8 mouse cellular contexts compared by ENCODE assay signal in genomic region chr11:58057455-58057854, GRCm38 (mm10). TPM values are rescaled to one million over a fixed set of nuclear protein-coding genes. Genes with fewer than 3 reads are reported as not detected.
DNase-seq lines count a peak whose midpoint lies in the region; ATAC-seq and TF ChIP-seq lines count a peak whose summit lies in the region.

No protein-coding gene starts in this region.

- H3K4me2 ChIP-seq in stomach, postnatal 0 days (replicated peaks; ENCODE audit: low read depth): no peak overlapping the region

- no peaks in the 10 kb centered on the region for H3K27me3 ChIP-seq in stomach, postnatal 0 days (ENCODE audit: control insufficient read depth, insufficient read depth, low read length)

- TF ChIP-seq CTCF in gastrocnemius, adult 2 months (IDR thresholded peaks at IDR 0.05): peak; percentile 91
- TF ChIP-seq CTCF in stomach, postnatal 0 days (IDR thresholded peaks at IDR 0.05; ENCODE audit: low read depth): peak; percentile 89

- H3K27ac ChIP-seq in gastrocnemius, adult 2 months: no peak overlapping the region
- no peak overlapping the region for H3K27ac ChIP-seq in stomach, postnatal 0 days (replicated peaks)

- intact Hi-C loops in gastrocnemius, adult 2 months (cut with DNase I): loop anchor here (1.0 kb wide), 1 partner anchor 106 kb away; no protein-coding TSS in a partner anchor

- peak; percentile 50 for DNase-seq in gastrocnemius, adult 2 months
- no peak for DNase-seq in gastrocnemius, postnatal 25 days
- peak; percentile 28 for DNase-seq in urinary bladder, postnatal 25 days (ENCODE audit: low spot score)
- no peak for DNase-seq in urinary bladder, postnatal 10 days (ENCODE audit: low spot score)
- peak; percentile 20 for DNase-seq in lung, postnatal 25 days (ENCODE audit: low spot score)
- peak; percentile 46 for DNase-seq in stomach, postnatal 0 days (ENCODE audit: low spot score)

- peaks cover 34% of the 10 kb centered on the region for H3K36me3 ChIP-seq in stomach, postnatal 0 days (ENCODE audit: control insufficient read depth, insufficient read depth, low read length)

- H3K9me3 ChIP-seq in stomach, postnatal 0 days (ENCODE audit: control insufficient read depth, low read length): no peaks in the 10 kb centered on the region

- no peak overlapping the region for H3K9ac ChIP-seq in stomach, postnatal 0 days (ENCODE audit: low read length)

- H3K4me3 ChIP-seq in gastrocnemius, adult 2 months: no peak overlapping the region
- no peak overlapping the region for H3K4me3 ChIP-seq in stomach, postnatal 0 days (ENCODE audit: low read depth, low read length)

- peak; percentile 79 for ATAC-seq in common myeloid progenitor, adult 5-6 weeks (replicated peaks; ENCODE audit: low read depth, poor library complexity, severe bottlenecking)
- ATAC-seq in inflammation-experienced regulatory T-cells, adult 6 months: peak; percentile 61
- no peak for ATAC-seq in stomach, postnatal 0 days (ENCODE audit: low FRiP score, low TSS enrichment)

- no peak for TF ChIP-seq EP300 in stomach, postnatal 0 days (optimal IDR thresholded peaks at IDR 0.05)

- H3K4me1 ChIP-seq in stomach, postnatal 0 days (replicated peaks; ENCODE audit: control insufficient read depth, insufficient read depth): no peaks in the 10 kb centered on the region

- WGBS in stomach, postnatal 0 days: 41% methylated on average over 6 of the region's 6 CpGs

RNA-seq across cellular contexts. Expression of gene Gm12248, which starts 35.5 kb away (rescaled TPM):
- not detected for total RNA-seq in gastrocnemius, adult 2 months (2021)
- total RNA-seq in gastrocnemius, postnatal 25 days (2021): not detected
- not detected in 2 replicates for total RNA-seq in common myeloid progenitor, adult 5-6 weeks (2017)
- under 1 TPM in 1 of 3 experiments, not detected in 2; 0.62 TPM for polyA plus RNA-seq in inflammation-experienced regulatory T-cells, adult 6 months (2017; shearing (Covaris generic))
- not detected in 2 replicates for polyA plus RNA-seq in stomach, postnatal 0 days (2015; fragmentation: Nextera tagmentation; extraction: Ambion mirVana)

RNA-seq across cellular contexts. Expression of gene Cnot8, which starts 46.5 kb away (rescaled TPM):
- 10 to 100 TPM; 28.4 to 38.0 TPM for total RNA-seq in gastrocnemius, adult 2 months (2021)
- total RNA-seq in gastrocnemius, postnatal 25 days (2021): 10 to 100 TPM; 28.5 to 30.6 TPM
- total RNA-seq in common myeloid progenitor, adult 5-6 weeks (2017): 84.7 and 110 TPM in 2 replicates
- 10 to 100 TPM; 78.6 to 90.1 (median 89.4) TPM for polyA plus RNA-seq in inflammation-experienced regulatory T-cells, adult 6 months (2017; shearing (Covaris generic))
- 41.4 and 42.9 TPM in 2 replicates for polyA plus RNA-seq in stomach, postnatal 0 days (2015; fragmentation: Nextera tagmentation; extraction: Ambion mirVana)

RNA-seq across cellular contexts. Expression of gene Larp1, which starts 48.6 kb away (rescaled TPM):
- 10 to 100 TPM; 90.4 to 98.4 TPM for total RNA-seq in gastrocnemius, adult 2 months (2021)
- 10 to 100 TPM; 69.1 to 85.8 TPM for total RNA-seq in gastrocnemius, postnatal 25 days (2021)
- total RNA-seq in common myeloid progenitor, adult 5-6 weeks (2017): 65.3 and 72.9 TPM in 2 replicates
- 10 to 100 TPM; 21.0 to 29.3 (median 24.1) TPM for polyA plus RNA-seq in inflammation-experienced regulatory T-cells, adult 6 months (2017; shearing (Covaris generic))
- 11.6 and 12.8 TPM in 2 replicates for polyA plus RNA-seq in stomach, postnatal 0 days (2015; fragmentation: Nextera tagmentation; extraction: Ambion mirVana)

Comparison
In these comparisons a context has a peak if more than half of its experiments do, and no peak if none do; other contexts are left out.
1. DNase-seq: peak in gastrocnemius, adult 2 months (single experiment), urinary bladder, postnatal 25 days (single experiment), lung, postnatal 25 days (single experiment) and stomach, postnatal 0 days (single experiment); none in gastrocnemius, postnatal 25 days (single experiment) and urinary bladder, postnatal 10 days (single experiment).